Mouse (Mus musculus): ENCODE results near the gene Mmp7. TPM values are rescaled to one million over a fixed set of nuclear protein-coding genes. Genes with fewer than 3 reads are reported as not detected.

Mmp7 gene
- polyA plus RNA-seq, 1 experiment from 2014 or later = not detected

DNA sequence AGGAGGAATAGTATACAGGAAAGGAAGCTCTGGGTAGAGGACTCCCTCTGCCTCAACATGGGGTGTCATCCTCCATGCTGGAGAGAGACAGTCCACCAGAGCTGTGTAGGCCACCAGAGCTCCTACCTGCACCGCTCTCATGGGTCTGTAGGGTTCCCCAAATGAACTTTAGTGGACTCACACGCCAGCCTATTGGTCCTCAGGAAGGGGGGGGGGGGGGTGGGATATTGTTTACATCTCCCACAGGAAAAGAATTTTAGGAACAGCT lies 23.0 kb downstream of the Mmp7 start:
- Histone ChIP-seq H3K36me3 (ENCODE audit: control insufficient read depth, insufficient read depth) (no peaks in the 10 kb centered on the region), H3K27me3 (replicated peaks; ENCODE audit: control insufficient read depth, insufficient read depth, low read length) (no peaks in the 10 kb centered on the region), H3K27ac (ENCODE audit: low read length) (no peak overlapping the region), H3K4me2 (ENCODE audit: low read length) (no peak overlapping the region), H3K9ac (replicated peaks; ENCODE audit: low read depth, low read length) (no peak overlapping the region), H3K9me3 (ENCODE audit: control insufficient read depth, low read length) (no peaks in the 10 kb centered on the region), H3K4me3 (replicated peaks; ENCODE audit: low read length) (no peak overlapping the region), H3K4me1 (replicated peaks; ENCODE audit: control insufficient read depth, insufficient read depth, low read length) (no peaks in the 10 kb centered on the region)
- no peak for ATAC-seq
- 70% methylated on average over 2 of the region's 2 CpGs for WGBS

GRCm38 (mm10) chr9:7721543-7721942 lies 29.7 kb downstream of the Mmp7 start:
- Histone ChIP-seq H3K9ac (replicated peaks; ENCODE audit: low read depth, low read length) (no peak overlapping the region), H3K27ac (ENCODE audit: low read length) (no peak overlapping the region), H3K27me3 (replicated peaks; ENCODE audit: control insufficient read depth, insufficient read depth, low read length) (no peaks in the 10 kb centered on the region), H3K4me3 (replicated peaks; ENCODE audit: low read length) (no peak overlapping the region), H3K4me1 (replicated peaks; ENCODE audit: control insufficient read depth, insufficient read depth, low read length) (no peaks in the 10 kb centered on the region), H3K36me3 (ENCODE audit: control insufficient read depth, insufficient read depth) (no peaks in the 10 kb centered on the region), H3K4me2 (ENCODE audit: low read length) (no peak overlapping the region), H3K9me3 (ENCODE audit: control insufficient read depth, low read length) (no peaks in the 10 kb centered on the region)
- WGBS = 89% methylated on average over 1 of the region's 1 CpGs
- no peak for ATAC-seq

- no peak overlapping the region for H3K9ac ChIP-seq (replicated peaks; ENCODE audit: low read depth, low read length)
- H3K36me3 ChIP-seq (ENCODE audit: control insufficient read depth, insufficient read depth) = no peaks in the 10 kb centered on the region
- no peak for ATAC-seq
- no peak overlapping the region for H3K4me2 ChIP-seq (ENCODE audit: low read length)
- H3K4me3 ChIP-seq (replicated peaks; ENCODE audit: low read length) = no peak overlapping the region
- no peaks in the 10 kb centered on the region for H3K4me1 ChIP-seq (replicated peaks; ENCODE audit: control insufficient read depth, insufficient read depth, low read length)
- no peaks in the 10 kb centered on the region for H3K27me3 ChIP-seq (replicated peaks; ENCODE audit: control insufficient read depth, insufficient read depth, low read length)
- 89% methylated on average over 4 of the region's 4 CpGs for WGBS
- H3K9me3 ChIP-seq (ENCODE audit: control insufficient read depth, low read length) = no peaks in the 10 kb centered on the region
- H3K27ac ChIP-seq (ENCODE audit: low read length) = no peak overlapping the region
These were observed 37.1 kb downstream of the Mmp7 start for GRCm38 (mm10) chr9:7728997-7729396.

DNA sequence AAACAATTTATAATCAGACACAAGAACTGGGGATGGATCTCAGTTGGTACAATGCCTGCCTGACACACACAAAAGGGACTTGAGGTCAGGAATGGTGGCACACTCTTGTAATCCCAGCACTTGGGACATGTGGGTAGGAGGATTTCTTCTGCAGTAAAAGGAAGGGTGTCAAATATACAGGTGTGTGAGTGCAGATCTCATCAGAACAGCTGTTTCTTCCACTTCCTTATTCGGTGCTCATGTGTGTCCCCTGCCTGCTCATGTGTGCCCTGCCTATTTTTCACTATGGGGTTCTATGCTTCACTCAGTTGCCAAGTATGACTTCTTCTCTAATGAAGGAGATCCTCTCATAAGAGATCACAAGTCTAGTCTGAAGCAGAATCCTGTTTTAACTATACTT lies 50.8 kb downstream of the Mmp7 start:
- H3K9ac ChIP-seq (replicated peaks; ENCODE audit: low read depth, low read length) = no peak overlapping the region
- no peaks in the 10 kb centered on the region for H3K27me3 ChIP-seq (replicated peaks; ENCODE audit: control insufficient read depth, insufficient read depth, low read length)
- no peaks in the 10 kb centered on the region for H3K9me3 ChIP-seq (ENCODE audit: control insufficient read depth, low read length)
- no peak for ATAC-seq
- WGBS = 85% methylated on average over 1 of the region's 1 CpGs
- no peak overlapping the region for H3K4me3 ChIP-seq (replicated peaks; ENCODE audit: low read length)
- H3K4me1 ChIP-seq (replicated peaks; ENCODE audit: control insufficient read depth, insufficient read depth, low read length) = no peaks in the 10 kb centered on the region
- H3K4me2 ChIP-seq (ENCODE audit: low read length) = no peak overlapping the region
- H3K27ac ChIP-seq (ENCODE audit: low read length) = no peak overlapping the region
- H3K36me3 ChIP-seq (ENCODE audit: control insufficient read depth, insufficient read depth) = no peaks in the 10 kb centered on the region

DNA sequence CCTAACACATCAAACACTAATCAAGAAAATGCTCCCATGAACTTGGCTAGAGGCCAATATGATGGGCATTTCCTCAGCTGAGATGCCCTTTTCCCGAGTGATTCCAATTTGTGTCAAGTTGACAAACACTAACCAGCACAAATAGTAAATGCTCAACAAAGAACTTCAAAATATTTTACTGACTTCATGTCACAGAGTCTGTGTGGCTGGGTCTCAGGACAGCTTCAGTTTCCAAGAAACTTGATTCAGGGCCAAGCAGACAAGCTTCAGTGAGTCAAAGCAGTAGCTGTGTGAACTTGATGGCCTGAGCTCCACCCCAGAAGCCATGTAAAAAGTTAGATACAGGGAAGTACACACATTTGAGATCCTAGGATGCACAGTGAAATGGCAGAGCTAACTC lies 52.3 kb downstream of the Mmp7 start:
- no peaks in the 10 kb centered on the region for H3K9me3 ChIP-seq (ENCODE audit: control insufficient read depth, low read length)
- WGBS = 68% methylated on average over 1 of the region's 1 CpGs
- no peak overlapping the region for H3K4me3 ChIP-seq (replicated peaks; ENCODE audit: low read length)
- H3K4me2 ChIP-seq (ENCODE audit: low read length) = no peak overlapping the region
- no peaks in the 10 kb centered on the region for H3K4me1 ChIP-seq (replicated peaks; ENCODE audit: control insufficient read depth, insufficient read depth, low read length)
- no peak overlapping the region for H3K27ac ChIP-seq (ENCODE audit: low read length)
- no peak for ATAC-seq
- no peak overlapping the region for H3K9ac ChIP-seq (replicated peaks; ENCODE audit: low read depth, low read length)
- H3K36me3 ChIP-seq (ENCODE audit: control insufficient read depth, insufficient read depth) = no peaks in the 10 kb centered on the region
- no peaks in the 10 kb centered on the region for H3K27me3 ChIP-seq (replicated peaks; ENCODE audit: control insufficient read depth, insufficient read depth, low read length)

DNA sequence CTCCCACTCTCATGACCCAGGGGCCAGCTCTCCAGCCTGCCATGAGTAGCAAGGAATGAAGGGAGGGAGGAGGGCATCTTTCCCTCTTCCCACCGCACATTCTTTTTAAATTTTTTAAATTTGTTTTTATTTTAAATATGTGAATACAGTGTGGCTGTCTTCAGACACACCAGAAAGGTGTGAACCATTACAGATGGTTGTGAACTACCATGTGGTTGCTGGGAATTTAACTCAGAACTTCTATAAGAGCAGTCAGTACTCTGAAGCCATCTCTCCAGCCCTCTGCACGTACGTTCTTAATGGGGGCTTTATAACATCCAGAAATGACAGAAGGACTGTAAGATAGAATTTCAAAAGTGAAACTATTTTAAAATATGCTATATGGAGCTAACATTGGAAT lies 57.0 kb downstream of the Mmp7 start:
- Histone ChIP-seq H3K9me3 (ENCODE audit: control insufficient read depth, low read length) (no peaks in the 10 kb centered on the region), H3K4me3 (replicated peaks; ENCODE audit: low read length) (no peak overlapping the region), H3K4me2 (ENCODE audit: low read length) (no peak overlapping the region), H3K4me1 (replicated peaks; ENCODE audit: control insufficient read depth, insufficient read depth, low read length) (no peaks in the 10 kb centered on the region), H3K27me3 (replicated peaks; ENCODE audit: control insufficient read depth, insufficient read depth, low read length) (no peaks in the 10 kb centered on the region), H3K36me3 (ENCODE audit: control insufficient read depth, insufficient read depth) (no peaks in the 10 kb centered on the region), H3K9ac (replicated peaks; ENCODE audit: low read depth, low read length) (no peak overlapping the region), H3K27ac (ENCODE audit: low read length) (no peak overlapping the region)
- WGBS = 84% methylated on average over 3 of the region's 3 CpGs
- ATAC-seq = no peak

Other genes with a start within 250 kb of the Mmp7 start
- not detected in 2 replicates for gene Mmp3, start 246.3 kb upstream of the Mmp7 start, polyA plus RNA-seq (2015; fragmentation: Nextera tagmentation; extraction: Ambion mirVana)
- not detected in 2 replicates for gene Mmp10, start 189.7 kb upstream of the Mmp7 start, polyA plus RNA-seq (2015; fragmentation: Nextera tagmentation; extraction: Ambion mirVana)
- gene Mmp8, start 133.6 kb upstream of the Mmp7 start, polyA plus RNA-seq (2015; fragmentation: Nextera tagmentation; extraction: Ambion mirVana) = 0.20 TPM in 1 of 2 replicates, not detected in the other
- gene Mmp27, start 120.7 kb upstream of the Mmp7 start, polyA plus RNA-seq (2015; fragmentation: Nextera tagmentation; extraction: Ambion mirVana) = not detected in 2 replicates
- not detected in 2 replicates for gene Mmp20, start 63.9 kb upstream of the Mmp7 start, polyA plus RNA-seq (2015; fragmentation: Nextera tagmentation; extraction: Ambion mirVana)
- 23.0 and 31.0 TPM in 2 replicates for gene Tmem123, start 72.0 kb downstream of the Mmp7 start, polyA plus RNA-seq (2015; fragmentation: Nextera tagmentation; extraction: Ambion mirVana)
- 56.8 and 57.8 TPM in 2 replicates for gene Birc2, start 145.0 kb downstream of the Mmp7 start, polyA plus RNA-seq (2015; fragmentation: Nextera tagmentation; extraction: Ambion mirVana)
- gene Birc3, start 181.1 kb downstream of the Mmp7 start, polyA plus RNA-seq (2015; fragmentation: Nextera tagmentation; extraction: Ambion mirVana) = 1.9 and 2.0 TPM in 2 replicates